Mouse (Mus musculus) forebrain, embryonic 11.5 days (tissue): ENCODE results near the gene Acvrl1. TPM values are rescaled to one million over a fixed set of nuclear protein-coding genes. Genes with fewer than 3 reads are reported as not detected.

Experiments
- ATAC-seq: fragments of 200-750 bp; cut with Nextera tagmentation; replicated peaks from 2 replicates; pipeline ENCODE4 v1.8.0; 2017; ENCODE audit warnings: moderate TSS enrichment; ENCODE audit not compliant: low FRiP score
- DNase-seq: peaks from one replicate; pipeline ENCODE4 v3.0.0-alpha.2; 2017; ENCODE audit warnings: low spot score
- H3K27ac ChIP-seq: fragments of 300-500 bp; sonication (generic); 2 replicates; pipeline ENCODE4 v1.5.1; 2014; ENCODE audit warnings: low read depth, low read length
- H3K27me3 ChIP-seq: fragments of 300-500 bp; sonication (generic); 2 replicates; pipeline ENCODE4 v1.6.1; 2014; ENCODE audit warnings: mild to moderate bottlenecking, low read length, mixed read lengths; ENCODE audit not compliant: control insufficient read depth, insufficient read depth
- H3K36me3 ChIP-seq: fragments of 300-500 bp; sonication (generic); 2 replicates; pipeline ENCODE4 v1.6.1; 2014; ENCODE audit warnings: mild to moderate bottlenecking, low read length, moderate library complexity, mixed read lengths; ENCODE audit not compliant: control insufficient read depth, insufficient read depth
- H3K4me1 ChIP-seq: fragments of 300-500 bp; sonication (generic); replicated peaks from 2 replicates; pipeline ENCODE4 v1.6.1; 2014; ENCODE audit warnings: low read length, mixed read lengths; ENCODE audit not compliant: control insufficient read depth, insufficient read depth
- H3K4me2 ChIP-seq: fragments of 300-500 bp; sonication (generic); 2 replicates; pipeline ENCODE4 v1.6.1; 2014; ENCODE audit warnings: low read depth, mild to moderate bottlenecking, low read length, moderate library complexity, mixed read lengths; ENCODE audit not compliant: severe bottlenecking
- H3K4me3 ChIP-seq: fragments of 300-500 bp; sonication (generic); 2 replicates; pipeline ENCODE4 v1.5.1; 2014; ENCODE audit warnings: low read depth, low read length
- H3K9ac ChIP-seq: fragments of 300-500 bp; sonication (generic); 2 replicates; pipeline ENCODE4 v1.6.1; 2014; ENCODE audit warnings: low read length
- H3K9me3 ChIP-seq: fragments of 300-500 bp; sonication (generic); 2 replicates; pipeline ENCODE4 v1.6.1; 2016; ENCODE audit warnings: low read length, mixed read lengths; ENCODE audit not compliant: control insufficient read depth
- WGBS: fragments of 180-500 bp; shearing (Covaris S2); extraction: QIAGEN DNeasy Blood & Tissue Kit; methylation state at CpG from one replicate; pipeline ENCODE4 v1.1.7; 2014; 5-methylcytosine and 5-hydroxymethylcytosine counted together
- polyA plus RNA-seq: library from polyadenylated mRNA; unstranded; fragments of >200 nt; fragmentation: Nextera tagmentation; extraction: Ambion mirVana; gene quantifications from 2 replicates; pipeline ENCODE4 v1.2.1, GENCODE M21; 2014

The Acvrl1 gene
- polyA plus RNA-seq, 1 experiment from 2014 or later: 7.2 TPM

GRCm38 (mm10) chr15:101174294-101175130, 46.2 kb downstream of the Acvrl1 start:
- ATAC-seq (peak; percentile 68), DNase-seq (no peak)
- H3K27ac ChIP-seq: peak overlapping the region; percentile 51
- H3K9me3 ChIP-seq: no peaks in the 10 kb centered on the region
- H3K27me3 ChIP-seq: no peaks in the 10 kb centered on the region
- WGBS: under 1% methylated on average over 39 of the region's 46 CpGs
- H3K4me2 ChIP-seq: peak overlapping the region; percentile 92
- H3K4me3 ChIP-seq: peak overlapping the region; percentile 91
- H3K36me3 ChIP-seq: no peaks in the 10 kb centered on the region
- H3K4me1 ChIP-seq: peaks cover 10% of the 10 kb centered on the region; the same call in 1 of the 2 replicates
- H3K9ac ChIP-seq: peak overlapping the region; percentile 85

DNA sequence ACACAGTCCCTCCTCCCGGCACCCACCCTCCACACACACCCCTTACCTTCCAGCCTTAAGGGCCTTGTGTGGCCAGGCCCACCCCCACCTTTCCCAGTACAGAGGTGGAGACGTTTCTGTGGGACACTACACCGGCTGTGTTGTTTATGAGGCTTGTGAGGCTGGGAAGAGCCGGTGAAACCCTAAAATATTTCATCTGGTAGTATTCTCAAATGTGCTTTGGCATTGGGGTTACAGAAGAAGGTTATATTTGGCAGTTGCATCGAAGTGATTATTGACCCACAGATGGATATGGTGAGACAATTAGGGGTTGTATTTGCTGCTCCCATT, 46.8 kb downstream of the Acvrl1 start:
- no peaks in the 10 kb centered on the region for H3K9me3 ChIP-seq
- peak overlapping the region; percentile 92 for H3K4me2 ChIP-seq
- peaks cover 12% of the 10 kb centered on the region; the same call in 1 of the 2 replicates for H3K4me1 ChIP-seq
- no peaks in the 10 kb centered on the region for H3K27me3 ChIP-seq
- DNase-seq (no peak), ATAC-seq (no peak)
- peak overlapping the region; percentile 91 for H3K4me3 ChIP-seq
- WGBS: 18% methylated on average over 5 of the region's 5 CpGs
- no peak overlapping the region; the same call in 1 of the 2 replicates for H3K27ac ChIP-seq
- no peaks in the 10 kb centered on the region for H3K36me3 ChIP-seq
- H3K9ac ChIP-seq: peak overlapping the region; percentile 85

DNA sequence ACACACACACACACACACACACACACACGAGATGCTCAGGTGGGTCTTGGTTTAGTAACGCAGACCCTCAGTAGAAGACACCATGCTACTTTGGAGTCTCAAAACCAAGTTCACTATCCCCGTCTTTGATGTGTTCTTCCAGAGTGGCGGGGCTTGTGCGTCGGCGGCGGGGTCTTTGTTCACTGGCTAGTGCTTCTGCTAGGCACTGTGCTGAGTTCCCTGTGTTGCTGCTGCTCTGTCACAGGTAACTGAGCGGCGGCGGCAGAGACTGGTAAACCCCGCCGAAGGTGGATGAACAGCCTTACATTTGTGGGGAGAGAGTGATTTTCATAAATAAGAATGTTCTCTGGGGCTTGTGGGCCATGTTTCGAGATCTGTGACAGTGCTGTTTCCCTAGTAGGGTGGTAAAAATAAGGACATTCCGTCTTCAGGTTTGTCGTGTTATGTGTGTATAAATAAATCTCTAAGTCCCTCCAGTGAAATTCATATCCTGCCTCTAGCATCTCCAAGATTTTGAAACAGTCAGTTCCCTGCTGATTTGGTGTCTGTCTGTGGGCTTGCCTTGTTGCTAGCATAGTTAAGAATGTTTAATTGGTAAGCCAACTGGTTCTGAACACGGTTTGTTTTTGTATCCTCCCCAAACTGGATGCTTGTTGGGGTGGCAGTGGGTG, 47.4 kb downstream of the Acvrl1 start:
- Histone ChIP-seq H3K27ac (no peak overlapping the region), H3K4me2 (peak overlapping the region; percentile 92), H3K4me1 (peaks cover 12% of the 10 kb centered on the region; the same call in 1 of the 2 replicates), H3K9me3 (no peaks in the 10 kb centered on the region), H3K36me3 (no peaks in the 10 kb centered on the region), H3K4me3 (peak overlapping the region; percentile 91), H3K9ac (peak overlapping the region; percentile 85), H3K27me3 (no peaks in the 10 kb centered on the region)
- DNase-seq (no peak), ATAC-seq (no peak)
- 26% methylated on average over 17 of the region's 17 CpGs for WGBS

GRCm38 (mm10) chr15:101176284-101176680, 48.0 kb downstream of the Acvrl1 start:
- Histone ChIP-seq H3K9ac (no peak overlapping the region), H3K27me3 (no peaks in the 10 kb centered on the region), H3K4me3 (no peak overlapping the region; the same call in 1 of the 2 replicates), H3K4me1 (peaks cover 15% of the 10 kb centered on the region; the same call in 1 of the 2 replicates), H3K36me3 (no peaks in the 10 kb centered on the region), H3K9me3 (no peaks in the 10 kb centered on the region), H3K4me2 (peak overlapping the region; percentile 92; the same call in 1 of the 2 replicates), H3K27ac (no peak overlapping the region)
- WGBS: 60% methylated on average over 3 of the region's 3 CpGs
- ATAC-seq: no peak
- DNase-seq: no peak

GRCm38 (mm10) chr15:101176795-101177691, 48.7 kb downstream of the Acvrl1 start:
- ATAC-seq (no peak), DNase-seq (no peak)
- Histone ChIP-seq H3K9me3 (no peaks in the 10 kb centered on the region), H3K4me3 (no peak overlapping the region), H3K27me3 (no peaks in the 10 kb centered on the region), H3K27ac (no peak overlapping the region), H3K36me3 (no peaks in the 10 kb centered on the region), H3K4me1 (peaks cover 20% of the 10 kb centered on the region; the same call in 1 of the 2 replicates), H3K9ac (no peak overlapping the region), H3K4me2 (no peak overlapping the region)
- WGBS: 78% methylated on average over 8 of the region's 8 CpGs

GRCm38 (mm10) chr15:101180363-101181105, 52.2 kb downstream of the Acvrl1 start:
- Histone ChIP-seq H3K36me3 (peaks cover 2% of the 10 kb centered on the region), H3K27ac (no peak overlapping the region), H3K27me3 (no peaks in the 10 kb centered on the region), H3K4me3 (no peak overlapping the region), H3K4me2 (no peak overlapping the region), H3K9ac (no peak overlapping the region), H3K9me3 (no peaks in the 10 kb centered on the region), H3K4me1 (peaks cover 18% of the 10 kb centered on the region; the same call in 1 of the 2 replicates)
- DNase-seq (no peak), ATAC-seq (no peak)
- WGBS: 79% methylated on average over 15 of the region's 15 CpGs

GRCm38 (mm10) chr15:101181106-101181466, 52.8 kb downstream of the Acvrl1 start:
- Histone ChIP-seq H3K9ac (no peak overlapping the region), H3K27ac (no peak overlapping the region), H3K9me3 (no peaks in the 10 kb centered on the region), H3K4me1 (peaks cover 18% of the 10 kb centered on the region; the same call in 1 of the 2 replicates), H3K4me2 (no peak overlapping the region), H3K27me3 (no peaks in the 10 kb centered on the region), H3K4me3 (no peak overlapping the region), H3K36me3 (peaks cover 5% of the 10 kb centered on the region)
- 18% methylated on average over 5 of the region's 5 CpGs for WGBS
- DNase-seq (no peak), ATAC-seq (no peak)
